Mouse (Mus musculus) adrenal gland (tissue): Measurements from ENCODE around the gene Oxtr.

Source experiments
- intact Hi-C: fragments of 180-260 bp; cut with DNase I; formaldehyde crosslinking; loops from one replicate; pipeline ENCODE4 v1.15.1; 2025

The Oxtr gene

DNA sequence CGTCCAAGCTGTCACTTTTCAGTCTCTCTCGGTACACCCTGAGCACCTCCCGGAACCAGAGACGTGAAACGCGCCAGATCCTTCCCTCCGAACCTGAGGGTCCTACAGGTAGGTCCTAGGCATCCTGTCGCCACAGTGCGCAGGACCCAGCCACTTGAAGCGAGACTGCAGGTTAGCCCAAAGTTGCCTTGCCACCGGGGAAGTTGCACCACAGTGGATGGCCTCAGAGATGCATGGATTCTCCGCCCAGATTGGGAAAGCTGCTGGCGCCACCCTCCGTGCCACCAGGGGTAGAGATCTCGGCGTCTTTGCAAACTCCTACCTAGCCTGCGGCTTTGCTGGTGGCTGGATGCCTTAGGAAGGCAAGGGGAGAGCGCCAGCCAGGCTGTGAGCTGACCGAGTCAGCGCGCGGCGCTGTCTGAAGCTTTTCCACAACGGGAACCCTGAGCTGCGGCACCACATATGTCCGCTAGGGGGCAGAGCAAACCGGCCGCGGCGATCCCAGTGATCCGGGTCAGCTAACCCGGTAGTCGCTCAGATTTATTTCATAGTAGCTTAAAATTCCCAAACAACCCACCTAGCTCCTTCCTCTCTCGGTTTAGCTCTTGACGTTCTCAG, 991 bp upstream of the Oxtr start:
- intact Hi-C loops: loop anchor here (5.0 kb wide), 1 partner anchor 207 kb away; the partner anchor contains the start of gene Rad18

DNA sequence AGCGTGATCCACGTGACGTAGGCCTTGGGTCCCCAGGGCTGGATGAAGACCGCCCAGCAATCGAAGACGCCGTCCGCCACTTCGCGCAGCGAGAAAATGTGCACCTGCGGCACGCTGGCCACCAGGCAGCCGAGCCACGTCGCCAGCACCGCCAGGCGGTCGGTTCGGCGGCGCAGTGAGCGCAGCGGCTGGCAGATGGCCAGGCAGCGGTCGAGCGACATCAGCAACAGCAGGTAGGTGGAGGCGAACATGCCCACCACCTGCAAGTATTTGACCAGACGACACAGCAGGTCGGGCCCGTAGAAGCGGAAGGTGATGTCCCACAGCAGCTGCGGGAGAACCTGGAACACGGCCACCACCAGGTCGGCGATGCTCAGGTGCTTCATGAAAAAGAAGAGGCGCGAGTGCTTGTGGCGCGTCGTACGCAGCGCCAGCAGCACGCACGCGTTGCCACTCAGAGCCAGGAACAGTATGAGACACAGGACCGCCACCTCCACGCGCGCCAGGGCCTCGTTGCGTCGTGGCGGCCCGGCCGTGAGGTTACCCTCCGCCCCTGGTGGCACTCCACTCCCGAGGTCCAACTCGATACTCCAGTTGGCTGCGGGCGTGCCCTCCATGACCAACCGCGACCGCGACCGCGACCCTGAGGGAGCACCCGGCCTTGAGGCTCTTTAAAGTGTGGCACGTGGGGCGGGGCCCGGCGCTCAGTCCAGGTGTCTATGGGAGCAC, 398 bp downstream of the Oxtr start:
- intact Hi-C loops: no loop called here

DNA sequence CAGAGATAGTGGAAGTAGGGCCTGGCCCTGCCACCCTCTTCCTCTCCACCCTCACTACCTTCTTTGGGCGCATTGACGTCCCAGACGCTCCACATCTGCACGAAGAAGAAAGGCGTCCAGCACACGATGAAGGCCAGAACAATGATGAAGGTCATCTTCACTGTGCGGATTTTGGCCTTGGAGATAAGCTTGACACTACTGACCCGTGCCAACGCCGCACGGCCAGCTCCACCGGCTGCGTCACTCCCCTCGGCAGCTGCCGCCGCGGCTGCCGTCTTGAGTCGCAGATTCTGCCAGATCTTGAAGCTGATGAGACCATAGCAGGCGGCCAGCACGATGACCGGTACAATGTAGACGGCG, 942 bp downstream of the Oxtr start:
- intact Hi-C loops: no loop called here

DNA sequence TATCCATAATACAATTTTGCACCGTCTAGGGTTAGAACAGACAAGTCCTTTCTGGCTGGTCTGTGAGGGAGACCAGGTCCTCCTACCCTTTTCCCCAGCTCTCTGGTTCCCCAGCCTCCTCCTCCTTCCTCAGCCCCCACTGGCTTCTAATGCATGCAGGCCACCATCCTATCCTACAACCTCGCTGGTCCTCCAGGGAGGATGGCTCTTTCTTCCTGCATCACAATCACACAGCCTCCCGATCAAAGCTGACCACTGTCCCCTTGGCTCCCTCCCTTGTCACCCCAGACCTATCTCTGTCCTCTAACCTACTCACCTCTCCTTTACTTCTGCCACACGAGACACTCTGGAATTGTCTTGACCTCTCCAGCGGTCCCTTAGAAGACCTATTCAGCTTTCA, 1.8 kb downstream of the Oxtr start:
- intact Hi-C loops: no loop called here

DNA sequence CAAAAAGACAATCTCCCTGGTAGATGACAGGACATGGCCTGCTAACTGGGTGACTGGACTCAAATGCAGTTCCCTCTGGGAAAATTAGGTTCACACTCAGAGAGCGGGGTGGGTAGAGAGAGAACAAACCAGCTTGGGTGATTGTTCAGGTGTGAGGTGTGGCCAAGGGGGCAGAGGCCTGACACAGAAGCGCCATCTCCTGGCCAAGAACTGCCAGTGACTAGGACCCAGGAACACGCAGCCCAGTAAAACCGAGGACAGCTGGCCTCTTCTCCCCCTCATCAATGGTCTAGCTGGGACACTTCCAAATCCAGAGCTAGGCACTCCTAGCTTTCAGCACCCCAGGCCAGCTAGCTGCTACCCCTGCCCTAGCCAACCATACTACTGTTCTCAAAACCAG, 5.4 kb downstream of the Oxtr start:
- intact Hi-C loops: no loop called here

DNA sequence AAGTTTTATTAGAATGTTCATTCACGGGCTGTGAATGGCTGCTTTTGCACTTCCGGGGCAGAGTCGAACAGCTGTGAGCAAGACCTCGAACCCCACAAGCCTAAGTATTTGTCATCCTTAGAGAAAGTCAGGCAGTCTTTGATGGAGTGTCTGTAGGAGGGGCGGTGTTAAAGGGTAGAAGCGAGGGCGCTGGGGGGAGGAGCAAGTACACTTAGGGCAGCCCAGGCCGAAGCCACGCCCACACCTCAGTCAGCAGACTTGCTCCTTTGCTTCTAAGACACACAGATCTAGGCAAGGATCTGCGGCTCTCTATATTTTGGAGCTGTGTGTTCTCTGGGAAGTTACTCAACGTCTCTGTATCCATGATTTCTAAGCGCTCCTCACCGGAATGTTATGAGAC, 9.9 kb downstream of the Oxtr start:
- intact Hi-C loops: loop anchor here (2.0 to 5.0 kb wide), 2 partner anchors 71 to 273 kb away; no protein-coding TSS in a partner anchor

DNA sequence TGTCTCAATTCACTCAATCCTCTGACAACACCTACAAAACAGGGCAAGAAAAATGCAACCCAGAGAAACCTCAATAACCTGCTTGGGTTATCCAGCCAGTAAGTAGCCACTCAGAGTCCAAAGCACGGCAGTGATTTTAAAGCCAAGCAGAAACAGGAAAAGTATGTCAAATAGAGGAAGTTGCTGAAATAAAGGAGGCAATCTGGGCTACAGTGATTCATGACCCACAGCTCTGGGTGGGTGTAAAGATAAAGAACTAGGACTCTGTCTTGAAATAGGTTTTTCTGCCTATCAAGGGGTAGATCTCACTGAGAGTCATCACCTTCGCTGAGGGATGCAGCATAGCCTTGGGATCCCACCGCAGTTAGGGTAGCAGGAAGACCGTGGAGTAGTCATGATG, 18.1 kb downstream of the Oxtr start:
- intact Hi-C loops: no loop called here

DNA sequence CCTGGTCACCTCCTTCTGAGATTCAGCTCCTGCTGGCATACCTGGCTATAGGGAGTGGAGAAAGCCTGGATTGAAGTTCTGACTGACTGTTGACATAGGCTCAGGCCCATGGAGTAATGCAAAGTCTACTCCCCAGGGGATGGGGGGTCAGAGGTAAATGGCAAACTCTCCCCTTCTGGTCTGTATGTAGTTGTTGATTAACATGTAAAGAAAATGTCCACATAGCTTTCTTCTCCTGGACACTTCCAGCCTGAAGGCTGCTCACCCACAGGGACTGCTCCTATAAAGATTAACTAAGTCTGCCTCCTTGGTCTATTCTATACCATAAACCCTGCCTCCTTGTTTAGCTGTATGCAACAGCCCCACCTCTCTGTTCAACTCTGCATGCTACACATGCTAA, 23.7 kb downstream of the Oxtr start:
- intact Hi-C loops: no loop called here

DNA sequence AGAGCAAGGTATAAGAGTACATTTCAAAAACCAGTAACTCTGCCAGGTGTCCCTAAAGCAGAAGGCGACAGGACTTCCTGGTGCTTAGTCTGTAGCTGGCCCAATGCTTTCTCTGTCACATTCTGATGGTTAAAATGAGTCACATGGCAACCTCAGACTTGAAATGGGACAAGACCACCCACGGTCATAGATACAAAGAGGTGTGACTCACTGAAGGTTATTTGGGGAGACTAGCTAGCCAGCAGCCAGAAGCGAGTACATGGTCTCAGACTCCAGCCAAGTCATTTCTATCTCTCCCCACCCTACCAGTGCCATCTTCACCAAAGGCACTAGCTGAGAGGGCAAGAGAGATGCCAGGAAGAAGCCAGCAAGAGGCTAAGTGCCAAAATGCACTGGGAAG, 24.3 kb downstream of the Oxtr start:
- intact Hi-C loops: no loop called here

DNA sequence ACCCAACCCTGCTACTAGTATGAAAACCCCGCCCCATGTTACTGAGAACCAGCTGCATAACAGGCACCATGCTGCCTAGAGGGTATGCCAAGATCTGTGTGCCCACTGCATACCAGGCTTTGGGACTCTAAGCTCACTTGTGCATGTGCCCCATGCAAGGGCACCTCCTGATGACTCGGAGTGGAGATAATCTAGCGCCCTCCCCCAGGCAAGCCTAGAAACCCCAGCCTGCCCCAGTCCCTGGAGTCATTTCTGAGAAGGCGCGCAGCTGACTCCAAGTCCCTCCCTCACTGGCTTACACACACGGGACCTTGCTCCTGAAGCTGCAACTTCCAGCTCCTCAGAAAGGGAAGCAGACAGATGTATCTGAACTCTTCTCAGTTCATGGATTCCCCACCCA, 26.4 kb downstream of the Oxtr start:
- intact Hi-C loops: no loop called here

DNA sequence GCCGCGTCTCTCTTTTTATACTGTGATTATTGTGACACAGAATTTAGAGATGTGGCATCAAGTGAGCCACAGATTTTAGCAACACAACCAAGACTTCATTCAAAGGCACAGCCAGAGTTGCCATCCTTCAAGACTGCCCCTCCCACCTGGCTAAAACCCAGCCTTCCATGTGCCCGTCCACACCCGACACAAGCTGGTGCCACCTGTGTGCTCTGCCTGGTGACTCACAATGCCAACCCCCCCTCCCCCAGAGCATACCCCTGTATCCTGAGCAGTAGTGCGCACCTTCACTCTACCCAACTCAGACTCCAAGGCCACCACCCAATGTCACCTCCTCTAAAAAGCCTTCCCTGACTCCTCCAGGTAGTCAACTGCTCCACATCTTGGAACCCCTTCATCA, 28.3 kb downstream of the Oxtr start:
- intact Hi-C loops: no loop called here

DNA sequence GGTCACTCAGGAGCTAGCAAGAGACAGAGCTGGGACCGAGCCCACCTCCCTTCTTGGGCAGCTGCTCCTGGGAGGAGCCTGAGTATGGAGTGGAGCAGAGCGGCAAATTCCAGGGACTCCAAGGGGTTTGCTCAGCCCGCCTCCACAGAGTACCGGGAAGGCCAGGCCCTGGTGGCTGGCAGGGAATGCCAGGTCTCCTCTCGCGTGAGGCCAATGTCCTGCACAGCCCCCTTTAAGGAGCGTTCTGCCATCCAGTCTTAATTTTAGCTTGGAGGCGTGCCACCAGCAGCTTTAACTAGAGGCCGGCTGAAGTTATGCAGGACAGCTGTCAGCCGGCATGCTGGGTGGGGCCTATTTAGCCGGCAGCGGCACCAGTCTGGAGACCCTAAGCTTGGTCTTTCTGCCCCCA, 30.4 kb downstream of the Oxtr start, which contains the start of gene Cav3:
Gene Cav3 (plus strand): TSS at position 165 of the 409 bp plus-strand sequence.
- intact Hi-C loops: no loop called here

DNA sequence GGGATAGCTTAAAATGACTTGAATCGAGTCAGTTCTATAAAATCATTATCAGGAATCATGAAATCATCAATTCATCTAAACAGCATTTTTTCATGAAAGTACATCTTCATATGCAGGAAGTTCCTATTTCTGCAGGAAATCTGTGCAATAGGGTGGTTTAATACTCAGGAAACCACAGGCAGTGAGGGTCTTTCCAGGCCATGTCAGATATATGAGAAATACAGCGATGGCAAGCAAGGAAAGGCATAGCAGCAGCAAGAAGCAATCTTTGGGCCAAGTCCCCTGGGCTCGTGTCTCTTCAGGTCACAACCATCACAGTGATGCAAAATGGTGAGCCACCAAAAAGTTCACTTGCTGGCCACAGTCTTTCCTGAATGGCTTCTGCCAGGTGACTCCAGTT, 44.1 kb downstream of the Oxtr start:
- intact Hi-C loops: no loop called here

DNA sequence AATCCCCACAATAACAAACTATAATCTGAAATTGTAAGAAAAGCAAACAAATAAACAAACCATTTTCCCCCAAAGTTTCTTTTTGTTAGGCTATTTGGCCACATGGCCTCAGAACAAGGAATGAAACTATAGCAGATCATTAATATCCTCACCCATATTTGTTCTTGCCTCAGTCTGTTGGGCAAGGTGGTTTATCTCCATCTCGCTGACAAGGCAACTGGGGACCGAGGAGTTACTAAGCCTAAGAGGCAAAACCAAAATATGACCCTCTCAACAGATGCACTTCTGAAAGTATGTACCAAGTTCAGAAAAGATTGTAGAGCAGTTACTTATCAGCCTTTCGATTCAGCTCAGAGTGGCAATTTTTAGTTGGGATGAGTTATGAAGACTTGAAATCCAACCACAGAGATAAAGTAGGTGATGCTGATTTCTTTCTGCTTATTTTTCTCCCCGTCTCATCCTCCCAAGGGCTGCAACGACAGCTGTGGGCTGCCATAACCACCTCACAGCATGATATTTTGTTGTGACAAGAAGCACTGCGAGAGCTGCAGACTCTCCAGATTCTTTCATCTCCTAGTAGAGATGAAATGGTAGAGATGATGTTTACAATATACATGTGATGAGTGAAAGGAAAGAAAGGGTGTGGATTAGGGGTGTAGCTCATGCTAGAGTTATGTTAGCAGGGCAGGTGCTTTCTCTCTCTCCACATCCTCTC, 63.6 kb downstream of the Oxtr start:
- intact Hi-C loops: no loop called here

DNA sequence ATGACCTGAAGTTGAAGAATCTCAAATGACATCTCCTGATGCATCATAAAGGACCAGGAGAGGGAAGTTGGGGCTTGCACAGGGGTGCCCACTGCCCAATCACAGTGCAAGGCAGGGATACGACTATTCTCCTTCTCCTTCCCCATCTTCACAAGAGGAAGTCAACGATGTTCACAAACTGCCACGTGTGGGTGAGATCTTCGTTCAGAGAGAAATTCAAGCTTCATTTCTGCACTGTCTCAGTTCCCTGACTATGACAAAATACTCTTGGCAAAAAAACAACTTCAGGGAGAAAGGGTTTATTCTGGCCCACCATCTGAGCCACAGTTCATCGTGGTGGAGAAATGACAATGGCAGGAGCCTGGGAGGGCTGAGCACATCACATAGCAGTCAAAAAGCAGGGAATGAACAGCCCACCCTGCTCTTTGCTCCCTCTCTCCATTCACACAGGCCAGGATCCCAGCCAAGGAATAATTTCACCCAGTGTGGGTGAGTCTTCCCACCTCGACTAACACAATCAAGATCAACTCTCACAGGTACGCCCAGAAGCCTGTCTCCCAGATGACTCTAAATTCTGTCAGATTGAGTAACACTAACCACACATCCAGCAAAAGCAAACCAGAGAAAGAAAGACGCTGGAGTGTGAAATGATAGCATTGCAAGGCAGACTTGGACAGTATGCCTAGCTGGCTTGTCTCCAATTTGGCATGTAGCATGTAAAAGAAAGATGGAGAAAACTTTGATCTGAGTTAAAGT, 65.8 kb downstream of the Oxtr start:
- intact Hi-C loops: no loop called here
